Mouse (Mus musculus) heart, postnatal 0 days (tissue): ENCODE data around the gene Cdh5.
"Not testable (repeated sequence)": the region's sequence is repeated elsewhere in the genome, so short reads cannot be mapped to it uniquely, and the experiment has no call there.

Experiments
- CTCF ChIP-seq: IDR thresholded peaks from 2 replicates; pipeline ENCODE4 v1.5.1; 2016; ENCODE audit warnings: antibody characterized with exemption, control low read depth, low read depth
- EP300 ChIP-seq: IDR thresholded peaks from 2 replicates; pipeline ENCODE4 v1.6.1; 2016; ENCODE audit warnings: antibody characterized with exemption, low read depth

DNA sequence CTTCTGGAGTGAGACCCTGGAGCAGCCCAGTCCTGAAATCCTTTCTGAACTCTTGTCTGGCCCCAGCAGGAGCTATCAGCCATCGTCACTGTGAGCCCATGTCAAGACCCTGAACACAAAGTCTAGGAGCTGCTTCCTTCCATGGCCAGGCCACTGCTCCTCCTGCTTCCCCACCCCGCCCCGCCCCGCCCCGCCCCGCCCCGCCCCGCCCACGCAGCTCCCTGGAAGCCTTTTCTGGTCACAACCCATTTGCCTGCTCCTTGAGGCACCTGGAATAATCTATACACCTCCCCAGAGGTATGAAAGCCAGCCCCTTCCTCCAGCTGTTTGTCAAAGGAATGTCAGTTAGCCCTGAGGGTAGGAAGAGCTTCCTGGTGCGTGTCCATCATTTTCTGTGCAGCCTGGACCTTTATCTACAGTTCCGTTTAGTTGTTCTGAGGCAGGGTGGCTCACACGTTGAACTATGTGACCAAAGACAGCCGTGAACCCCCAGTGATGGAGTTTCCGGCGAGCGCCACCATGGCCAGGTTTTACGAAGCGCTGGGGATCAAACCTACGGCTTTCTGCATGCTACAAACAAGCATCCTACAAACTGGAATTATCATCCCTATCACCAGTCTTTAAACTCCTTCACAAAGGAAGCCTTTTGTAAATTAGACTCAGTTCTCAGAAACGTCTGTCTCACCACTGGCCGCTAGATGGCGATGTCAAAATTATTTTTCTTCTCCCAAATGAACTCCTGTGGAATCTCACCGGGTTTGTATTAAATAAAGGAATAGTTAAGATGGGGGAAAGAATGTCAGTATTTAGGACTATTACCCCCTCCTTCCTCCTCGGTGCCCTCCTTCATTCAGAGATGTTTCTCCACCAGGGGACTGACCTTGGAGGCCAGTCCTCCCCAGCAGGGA lies 10.2 kb upstream of the Cdh5 start:
- TF ChIP-seq CTCF: peak; percentile 31
- not testable (repeated sequence) for TF ChIP-seq EP300
